Mouse (Mus musculus) neural tube, embryonic 15.5 days (tissue): Measurements from ENCODE around the gene Efcab6. TPM values are rescaled to one million over a fixed set of nuclear protein-coding genes. Genes with fewer than 3 reads are reported as not detected.
"Not testable (repeated sequence)": the region's sequence is repeated elsewhere in the genome, so short reads cannot be mapped to it uniquely, and the experiment has no call there.

Experiments used
- ATAC-seq: fragments of 200-750 bp; cut with Nextera tagmentation; 2 replicates; pipeline ENCODE4 v1.8.0; 2017; ENCODE audit warnings: mild to moderate bottlenecking, moderate TSS enrichment, moderate library complexity; ENCODE audit not compliant: low FRiP score
- H3K27ac ChIP-seq: fragments of 300-500 bp; sonication (generic); replicated peaks from 2 replicates; pipeline ENCODE4 v1.5.1; 2015; ENCODE audit warnings: mild to moderate bottlenecking, inconsistent platforms
- H3K27me3 ChIP-seq: fragments of 300-500 bp; sonication (generic); replicated peaks from 2 replicates; pipeline ENCODE4 v1.6.1; 2015; ENCODE audit warnings: inconsistent platforms
- H3K36me3 ChIP-seq: fragments of 300-500 bp; sonication (generic); 2 replicates; pipeline ENCODE4 v1.6.1; 2015; ENCODE audit warnings: inconsistent platforms
- H3K4me1 ChIP-seq: fragments of 300-500 bp; sonication (generic); 2 replicates; pipeline ENCODE4 v1.6.1; 2015; ENCODE audit warnings: inconsistent platforms
- H3K4me2 ChIP-seq: fragments of 300-500 bp; sonication (generic); 2 replicates; pipeline ENCODE4 v1.6.1; 2015; ENCODE audit warnings: inconsistent platforms, mild to moderate bottlenecking, moderate library complexity
- H3K4me3 ChIP-seq: fragments of 300-500 bp; sonication (generic); replicated peaks from 2 replicates; pipeline ENCODE4 v1.5.1; 2015; ENCODE audit warnings: mild to moderate bottlenecking, inconsistent platforms
- H3K9ac ChIP-seq: fragments of 300-500 bp; sonication (generic); replicated peaks from 2 replicates; pipeline ENCODE4 v1.6.1; 2015; ENCODE audit warnings: mild to moderate bottlenecking, inconsistent platforms
- H3K9me3 ChIP-seq: fragments of 300-500 bp; sonication (generic); replicated peaks from 2 replicates; pipeline ENCODE4 v1.6.1; 2016; ENCODE audit warnings: inconsistent platforms
- WGBS: fragments of 180-500 bp; shearing (Covaris S2); methylation state at CpG from one replicate; pipeline ENCODE4 v1.1.7; 2015; ENCODE audit warnings: mixed read lengths; 5-methylcytosine and 5-hydroxymethylcytosine counted together
- polyA plus RNA-seq: library from polyadenylated mRNA; unstranded; fragments of >200 nt; fragmentation: Nextera tagmentation; extraction: Ambion mirVana; gene quantifications from 2 replicates; pipeline ENCODE4 v1.2.1, GENCODE M21; 2015

The Efcab6 gene
- 0.82 TPM in 2 replicates for polyA plus RNA-seq

DNA sequence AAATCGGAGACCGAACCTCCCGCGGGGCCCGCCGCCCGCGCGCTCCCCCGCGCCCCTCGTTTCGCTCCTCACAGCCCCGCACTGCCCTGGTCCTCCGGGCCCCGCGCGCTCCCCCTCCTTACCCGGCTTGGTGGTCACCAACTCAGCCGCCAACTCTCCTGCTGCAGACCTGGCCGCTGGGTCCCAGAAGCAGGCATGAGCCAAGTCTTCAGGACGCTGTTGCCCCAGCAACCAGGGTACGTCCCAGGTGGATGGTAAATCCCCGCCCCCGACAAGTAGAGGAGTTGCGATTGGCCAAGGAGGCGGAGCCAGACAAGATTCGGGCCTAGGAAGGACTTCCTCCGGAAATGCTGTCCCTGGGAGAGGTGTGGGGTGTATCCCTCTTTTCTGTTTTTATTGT, at the start of gene Efcab6:
Gene Efcab6, minus strand, starts transcription at position 240 of the 400 bp plus-strand sequence.
- peak within 1 kb of the TSS; percentile 87 for H3K4me2 ChIP-seq
- H3K27ac ChIP-seq = no peak within 1 kb of the TSS
- no peaks in the 10 kb centered on the region for H3K9me3 ChIP-seq
- peak within 1 kb of the TSS; percentile 23; the same call in 1 of the 2 replicates for H3K9ac ChIP-seq
- peaks cover 18% of the 10 kb centered on the region for H3K27me3 ChIP-seq
- WGBS = 2% methylated on average over 25 of the region's 29 CpGs
- peak; percentile 82 for ATAC-seq
- peak within 1 kb of the TSS; percentile 44 for H3K4me3 ChIP-seq
- peaks cover 23% of the 10 kb centered on the region for H3K4me1 ChIP-seq
- no peaks in the 10 kb centered on the region for H3K36me3 ChIP-seq

DNA sequence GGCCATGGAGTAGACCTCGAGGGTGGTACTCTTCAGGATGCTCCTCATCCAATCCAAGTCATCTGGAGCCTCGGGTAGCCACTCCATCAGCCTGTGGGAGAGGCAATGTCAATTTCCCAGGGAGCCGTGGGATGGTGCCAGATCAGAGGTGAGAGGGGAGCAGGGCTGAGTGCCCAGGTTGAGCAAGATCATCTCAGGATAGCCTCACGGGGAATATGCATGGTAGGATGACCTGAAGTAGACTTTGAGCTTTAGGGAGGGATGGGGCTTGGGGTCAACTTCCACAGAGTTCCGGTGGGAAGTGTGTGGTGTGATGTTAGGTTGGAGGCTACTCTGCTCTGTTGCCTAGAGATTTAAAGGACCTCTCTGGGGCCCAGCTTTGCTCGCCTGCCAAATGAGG, 48.7 kb upstream of the Efcab6 start:
- no peak overlapping the region for H3K27ac ChIP-seq
- 81% methylated on average over 6 of the region's 6 CpGs for WGBS
- H3K9ac ChIP-seq = no peak overlapping the region
- H3K9me3 ChIP-seq = no peaks in the 10 kb centered on the region
- no peaks in the 10 kb centered on the region for H3K36me3 ChIP-seq
- no peaks in the 10 kb centered on the region for H3K4me1 ChIP-seq
- H3K27me3 ChIP-seq = peaks cover 6% of the 10 kb centered on the region; the same call in 1 of the 2 replicates
- H3K4me2 ChIP-seq = no peak overlapping the region
- ATAC-seq = no peak
- no peak overlapping the region for H3K4me3 ChIP-seq

GRCm38 (mm10) chr15:84108899-84109298, 43.7 kb upstream of the Efcab6 start:
- Histone ChIP-seq H3K27ac (no peak overlapping the region), H3K9ac (no peak overlapping the region), H3K4me3 (no peak overlapping the region), H3K4me1 (peaks cover 28% of the 10 kb centered on the region), H3K27me3 (peaks cover 29% of the 10 kb centered on the region), H3K36me3 (no peaks in the 10 kb centered on the region), H3K9me3 (no peaks in the 10 kb centered on the region), H3K4me2 (no peak overlapping the region)
- 9% methylated on average over 13 of the region's 13 CpGs for whole genome bisulfite sequencing
- ATAC-seq = no peak

DNA sequence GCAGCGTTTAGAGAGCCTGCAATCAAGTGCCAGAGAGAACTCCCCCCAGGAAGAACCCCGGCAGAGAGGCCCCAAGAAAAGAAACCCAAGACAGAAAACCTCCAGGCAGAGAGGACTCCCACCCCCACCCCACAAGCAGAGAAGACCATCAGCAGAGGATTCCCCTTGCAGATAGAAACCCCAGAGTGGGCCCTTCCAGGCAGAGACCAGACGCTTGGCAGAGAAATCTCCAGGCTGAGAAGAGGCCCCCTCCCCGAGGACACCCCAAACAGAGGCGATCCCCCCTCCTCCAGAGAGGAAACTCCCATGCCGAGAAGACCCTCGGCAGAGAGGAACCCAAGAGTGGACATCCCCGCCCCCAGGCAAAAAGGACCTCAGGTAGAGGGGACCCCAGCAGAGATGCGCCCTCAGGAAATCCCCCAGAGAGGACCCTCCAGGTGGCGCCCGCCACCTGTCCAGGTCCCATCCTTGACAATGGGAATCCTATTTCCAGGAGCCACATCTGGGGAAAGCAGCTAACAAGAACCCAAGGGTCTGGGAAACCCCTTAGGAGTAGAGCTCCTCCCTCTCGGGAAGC, 40.8 kb upstream of the Efcab6 start:
- no peaks in the 10 kb centered on the region for H3K9me3 ChIP-seq
- ATAC-seq = peak; percentile 51
- H3K27me3 ChIP-seq = peaks cover 27% of the 10 kb centered on the region
- whole genome bisulfite sequencing = 12% methylated on average over 12 of the region's 12 CpGs
- H3K4me2 ChIP-seq = peak overlapping the region; percentile 72
- H3K36me3 ChIP-seq = no peaks in the 10 kb centered on the region
- peak overlapping the region; percentile 74 for H3K4me3 ChIP-seq
- peaks cover 38% of the 10 kb centered on the region for H3K4me1 ChIP-seq
- peak overlapping the region; percentile 78 for H3K27ac ChIP-seq
- H3K9ac ChIP-seq = peak overlapping the region; percentile 67

- H3K4me1 ChIP-seq = peaks cover 38% of the 10 kb centered on the region
- H3K9me3 ChIP-seq = no peaks in the 10 kb centered on the region
- H3K27me3 ChIP-seq = peaks cover 27% of the 10 kb centered on the region
- no peaks in the 10 kb centered on the region for H3K36me3 ChIP-seq
- peak within 1 kb of the TSS; percentile 72 for H3K4me2 ChIP-seq
- ATAC-seq = peak; percentile 85
- peak within 1 kb of the TSS; percentile 74 for H3K4me3 ChIP-seq
- H3K27ac ChIP-seq = peak within 1 kb of the TSS; percentile 78
- 2% methylated on average over 76 of the region's 77 CpGs for WGBS
- H3K9ac ChIP-seq = peak within 1 kb of the TSS; percentile 67
Measured at GRCm38 (mm10) chr15:84105105-84105923, 40.1 kb upstream of the Efcab6 start, which contains the start of gene Sult4a1. Gene Sult4a1 (minus strand): TSS chr15:84105754.

DNA sequence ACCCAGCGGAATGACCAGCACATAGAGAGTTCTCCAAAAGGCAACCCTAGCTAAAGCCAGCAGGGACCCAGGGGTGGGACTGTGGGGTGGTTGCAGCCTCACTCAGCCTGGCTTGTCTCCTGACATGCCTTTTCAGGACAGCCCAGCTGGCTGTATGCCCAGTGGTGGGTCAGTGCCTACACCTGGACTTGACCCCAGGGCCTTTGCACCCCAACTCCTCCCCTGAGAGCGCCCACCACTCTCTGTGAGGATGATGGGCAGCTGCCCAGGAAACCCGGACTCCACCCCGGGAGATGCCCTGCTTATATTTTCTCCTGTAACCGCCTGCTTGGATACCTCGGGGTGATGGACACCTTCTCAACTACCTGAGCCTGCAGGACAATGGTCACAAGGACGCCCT, 39.4 kb upstream of the Efcab6 start:
- Histone ChIP-seq H3K4me2 (peak overlapping the region; percentile 72), H3K36me3 (no peaks in the 10 kb centered on the region), H3K4me3 (peak overlapping the region; percentile 74), H3K9ac (peak overlapping the region; percentile 67), H3K27ac (no peak overlapping the region), H3K4me1 (peaks cover 38% of the 10 kb centered on the region), H3K27me3 (peaks cover 25% of the 10 kb centered on the region), H3K9me3 (no peaks in the 10 kb centered on the region)
- no peak for ATAC-seq
- 83% methylated on average over 7 of the region's 7 CpGs for WGBS

DNA sequence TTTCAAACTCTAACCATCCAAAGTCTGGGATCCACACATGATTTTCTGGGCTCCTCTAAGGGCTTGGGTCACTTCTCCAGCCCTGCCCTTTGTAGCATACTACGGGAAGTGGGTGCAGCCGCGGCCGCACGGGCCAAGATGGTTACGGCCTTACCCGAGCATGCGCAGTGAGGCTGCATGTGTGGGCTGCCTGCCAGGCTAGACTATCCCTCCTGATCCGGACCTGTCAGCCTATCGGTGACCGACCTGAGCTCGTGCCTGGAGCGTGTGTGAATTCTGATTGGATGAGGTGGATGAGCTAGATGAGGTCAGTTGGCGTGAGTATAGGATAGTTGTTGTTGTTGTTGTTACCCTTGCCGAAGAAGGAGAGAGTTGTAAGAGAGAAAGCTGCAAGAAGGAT, 32.4 kb upstream of the Efcab6 start:
- H3K27me3 ChIP-seq, H3K27ac ChIP-seq, ATAC-seq, H3K4me3 ChIP-seq, H3K9me3 ChIP-seq, H3K4me2 ChIP-seq, H3K9ac ChIP-seq, H3K4me1 ChIP-seq: not testable (repeated sequence)
- WGBS = 84% methylated on average over 15 of the region's 15 CpGs
- H3K36me3 ChIP-seq = peaks cover 11% of the 10 kb centered on the region

DNA sequence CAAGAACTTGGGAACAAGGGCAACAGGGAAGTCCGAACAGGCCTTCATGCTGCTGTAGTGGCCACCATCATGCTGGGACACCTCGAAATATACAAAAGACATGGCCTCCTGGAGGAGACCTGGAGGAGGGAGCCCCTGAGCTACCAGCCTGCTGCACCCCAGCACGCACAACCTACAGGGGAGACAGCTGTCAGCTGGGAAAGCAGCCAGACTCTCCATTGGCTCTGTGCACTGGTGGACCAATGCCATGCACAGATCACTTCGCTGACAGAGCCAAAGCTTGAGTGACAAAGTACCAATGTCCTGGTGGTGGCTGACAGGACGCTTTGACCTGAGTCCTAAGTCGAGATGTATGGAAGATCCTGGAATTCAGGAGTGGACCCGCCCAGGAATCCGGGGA, 30.9 kb upstream of the Efcab6 start:
- 83% methylated on average over 8 of the region's 8 CpGs for WGBS
- Histone ChIP-seq H3K4me1 (peaks cover 8% of the 10 kb centered on the region; the same call in 1 of the 2 replicates), H3K9ac (no peak overlapping the region), H3K4me3 (no peak overlapping the region), H3K36me3 (peaks cover 11% of the 10 kb centered on the region), H3K27ac (no peak overlapping the region), H3K4me2 (no peak overlapping the region), H3K9me3 (no peaks in the 10 kb centered on the region), H3K27me3 (no peaks in the 10 kb centered on the region)
- no peak for ATAC-seq

- H3K9me3 ChIP-seq = no peaks in the 10 kb centered on the region
- H3K4me2 ChIP-seq = no peak overlapping the region
- H3K4me1 ChIP-seq = peaks cover 8% of the 10 kb centered on the region; the same call in 1 of the 2 replicates
- ATAC-seq = no peak
- no peak overlapping the region for H3K27ac ChIP-seq
- H3K27me3 ChIP-seq = no peaks in the 10 kb centered on the region
- H3K9ac ChIP-seq = no peak overlapping the region
- peaks cover 15% of the 10 kb centered on the region for H3K36me3 ChIP-seq
- WGBS = 64% methylated on average over 7 of the region's 7 CpGs
- no peak overlapping the region for H3K4me3 ChIP-seq
Measured at GRCm38 (mm10) chr15:84094921-84095320, 29.7 kb upstream of the Efcab6 start.

- no peak overlapping the region for H3K9ac ChIP-seq
- no peak overlapping the region for H3K4me3 ChIP-seq
- H3K27me3 ChIP-seq = no peaks in the 10 kb centered on the region
- no peak overlapping the region for H3K4me2 ChIP-seq
- ATAC-seq = no peak
- peaks cover 18% of the 10 kb centered on the region; the same call in 1 of the 2 replicates for H3K36me3 ChIP-seq
- H3K27ac ChIP-seq = no peak overlapping the region
- WGBS = 28% methylated on average over 9 of the region's 9 CpGs
- H3K4me1 ChIP-seq = no peaks in the 10 kb centered on the region
- H3K9me3 ChIP-seq = no peaks in the 10 kb centered on the region
Measured at GRCm38 (mm10) chr15:84086775-84087174, 21.6 kb upstream of the Efcab6 start.

- Histone ChIP-seq H3K9ac (no peak overlapping the region), H3K4me3 (no peak overlapping the region), H3K27me3 (no peaks in the 10 kb centered on the region), H3K4me1 (no peaks in the 10 kb centered on the region), H3K9me3 (no peaks in the 10 kb centered on the region), H3K36me3 (peaks cover 18% of the 10 kb centered on the region; the same call in 1 of the 2 replicates), H3K27ac (no peak overlapping the region), H3K4me2 (no peak overlapping the region)
- 0 out of 2 replicates have a peak, but pooled peaks have one; percentile 24 for ATAC-seq
- WGBS = 42% methylated on average over 12 of the region's 12 CpGs
Measured at GRCm38 (mm10) chr15:84086364-84086763, 21.2 kb upstream of the Efcab6 start.

GRCm38 (mm10) chr15:84080069-84080468, 14.9 kb upstream of the Efcab6 start:
- Histone ChIP-seq H3K4me1 (no peaks in the 10 kb centered on the region), H3K4me2 (no peak overlapping the region), H3K27me3 (no peaks in the 10 kb centered on the region), H3K27ac (no peak overlapping the region), H3K36me3 (peaks cover 18% of the 10 kb centered on the region; the same call in 1 of the 2 replicates), H3K9me3 (no peaks in the 10 kb centered on the region), H3K9ac (no peak overlapping the region), H3K4me3 (no peak overlapping the region)
- ATAC-seq = no peak
- WGBS = 85% methylated on average over 7 of the region's 7 CpGs
